Mouse (Mus musculus) E14TG2a.4 (cell line): ENCODE results near the gene Pop7.

Experiments
- H3K27me3 ChIP-seq: 2 replicates; pipeline ENCODE4 v1.6.1; 2014; ENCODE audit warnings: low read length, control low read depth; ENCODE audit not compliant: insufficient read depth
- H3K36me3 ChIP-seq: 2 replicates; pipeline ENCODE4 v1.6.1; 2014; ENCODE audit warnings: low read length, control low read depth; ENCODE audit not compliant: insufficient read depth
- H3K4me1 ChIP-seq: replicated peaks from 2 replicates; pipeline ENCODE4 v1.6.1; 2014; ENCODE audit warnings: low read depth, low read length, control low read depth
- H3K4me3 ChIP-seq: replicated peaks from 2 replicates; pipeline ENCODE4 v1.5.1; 2014; ENCODE audit warnings: mild to moderate bottlenecking, low read length
- H3K9me3 ChIP-seq: 2 replicates; pipeline ENCODE4 v1.6.1; 2014; ENCODE audit warnings: low read length, control low read depth
- CTCF ChIP-seq: conservative IDR thresholded peaks from 2 replicates; pipeline ENCODE4 v1.5.1; 2014; ENCODE audit warnings: low read length
- NANOG ChIP-seq: IDR thresholded peaks from 2 replicates; pipeline ENCODE4 v1.6.1; 2014; ENCODE audit warnings: borderline replicate concordance, low read length, mixed read lengths
- POU5F1 ChIP-seq: IDR thresholded peaks from 2 replicates; pipeline ENCODE4 v1.6.1; 2014; ENCODE audit warnings: low read length, borderline replicate concordance

Gene Pop7

GRCm38 (mm10) chr5:137466946-137467345, 35.4 kb downstream of the Pop7 start:
- no peak for TF ChIP-seq POU5F1
- TF ChIP-seq CTCF: no peak
- no peak for TF ChIP-seq NANOG
- Histone ChIP-seq H3K4me1 (no peaks in the 10 kb centered on the region), H3K9me3 (peaks cover 17% of the 10 kb centered on the region), H3K36me3 (no peaks in the 10 kb centered on the region), H3K27me3 (peaks cover 22% of the 10 kb centered on the region), H3K4me3 (no peak overlapping the region)

- Histone ChIP-seq H3K9me3 (peaks cover 15% of the 10 kb centered on the region), H3K4me1 (no peaks in the 10 kb centered on the region), H3K36me3 (no peaks in the 10 kb centered on the region), H3K27me3 (peaks cover 19% of the 10 kb centered on the region), H3K4me3 (no peak overlapping the region)
- TF ChIP-seq CTCF (no peak), NANOG (no peak)
Measured at GRCm38 (mm10) chr5:137465049-137465448, 37.3 kb downstream of the Pop7 start.

GRCm38 (mm10) chr5:137455866-137456591, 46.3 kb downstream of the Pop7 start:
- Histone ChIP-seq H3K36me3 (no peaks in the 10 kb centered on the region), H3K9me3 (peaks cover 12% of the 10 kb centered on the region), H3K4me3 (no peak overlapping the region), H3K4me1 (0 out of 2 replicates have a peak, but pooled peaks cover 7% of the 10 kb centered on the region), H3K27me3 (0 out of 2 replicates have a peak, but pooled peaks cover 13% of the 10 kb centered on the region)
- TF ChIP-seq NANOG (no peak), CTCF (no peak), POU5F1 (no peak)

GRCm38 (mm10) chr5:137455206-137455605, 47.1 kb downstream of the Pop7 start:
- 0 out of 2 replicates have a peak, but pooled peaks cover 13% of the 10 kb centered on the region for H3K27me3 ChIP-seq
- H3K4me1 ChIP-seq: 0 out of 2 replicates have a peak, but pooled peaks cover 7% of the 10 kb centered on the region
- no peaks in the 10 kb centered on the region for H3K36me3 ChIP-seq
- TF ChIP-seq POU5F1 (no peak), CTCF (no peak), NANOG (no peak)
- H3K4me3 ChIP-seq: no peak overlapping the region
- peaks cover 12% of the 10 kb centered on the region for H3K9me3 ChIP-seq
